Mouse (Mus musculus): ENCODE measurements around the gene Mcl1. TPM values are rescaled to one million over a fixed set of nuclear protein-coding genes. Genes with fewer than 3 reads are reported as not detected.
"Not testable (repeated sequence)": the region's sequence is repeated elsewhere in the genome, so short reads cannot be mapped to it uniquely, and the experiment has no call there.

Gene Mcl1
- total RNA-seq, 2 experiments from 2014 or later: 49.9 to 56.5 TPM

- intact Hi-C loops (cut with DNase I): no loop called here
- no peak for DNase-seq (ENCODE audit: low spot score in 2 of 2)
These were observed 22.1 kb downstream of the Mcl1 start for GRCm38 (mm10) chr3:95680673-95681072.

GRCm38 (mm10) chr3:95681365-95681764, 22.8 kb downstream of the Mcl1 start:
- intact Hi-C loops (cut with DNase I): no loop called here
- no peak for DNase-seq (ENCODE audit: low spot score in 2 of 2)

- intact Hi-C loops (cut with DNase I): no loop called here
- no peak for DNase-seq (ENCODE audit: low spot score in 2 of 2)
These were observed 24.3 kb downstream of the Mcl1 start for GRCm38 (mm10) chr3:95682878-95683277.

GRCm38 (mm10) chr3:95684846-95685245, 26.3 kb downstream of the Mcl1 start:
- intact Hi-C loops (cut with DNase I): no loop called here
- no peak for DNase-seq (ENCODE audit: low spot score in 2 of 2)

DNA sequence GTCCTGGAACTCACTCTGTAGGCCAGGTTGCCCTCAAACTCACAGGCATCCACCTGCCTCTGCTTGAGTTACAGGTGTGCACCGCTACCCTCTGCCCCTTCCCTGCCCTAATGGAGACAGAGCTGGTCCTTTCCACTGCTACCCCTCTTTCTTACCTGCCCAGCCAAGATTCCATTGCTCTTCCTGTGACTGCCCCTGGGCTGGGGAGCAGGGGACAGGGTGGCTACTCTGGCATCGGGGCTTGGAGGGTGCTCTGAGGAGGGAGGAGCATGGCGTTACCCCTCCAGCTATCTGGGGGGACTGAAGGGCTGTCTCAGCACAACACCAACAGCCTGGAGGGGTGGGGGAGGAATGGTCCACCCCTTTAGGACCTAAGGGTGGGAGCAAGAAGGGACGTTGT, 26.7 kb downstream of the Mcl1 start:
- DNase-seq (ENCODE audit: low spot score in 2 of 2): no peak
- intact Hi-C loops (cut with DNase I): no loop called here

DNA sequence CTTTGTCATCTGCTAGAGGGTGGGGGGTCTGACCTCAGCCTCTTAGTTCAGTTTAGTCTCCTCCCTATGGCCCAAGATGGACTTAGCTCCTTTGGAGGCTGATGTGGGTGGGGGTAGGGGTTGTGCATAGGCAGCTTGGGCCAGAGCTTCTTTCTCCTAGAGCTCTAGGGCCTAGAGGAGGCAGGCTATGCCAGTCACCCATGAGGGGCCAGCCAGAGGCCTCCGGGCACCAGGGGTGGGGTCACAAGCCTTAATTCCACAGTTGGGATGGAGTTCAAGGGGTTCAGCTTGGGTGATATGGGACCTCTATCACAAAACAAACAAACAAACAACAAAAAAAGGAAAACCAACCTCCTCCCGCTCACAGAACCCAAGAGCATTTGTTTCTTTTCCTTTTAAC, 27.1 kb downstream of the Mcl1 start:
- intact Hi-C loops (cut with DNase I): no loop called here
- DNase-seq (ENCODE audit: low spot score in 2 of 2): no peak

GRCm38 (mm10) chr3:95686492-95687167, 28.0 kb downstream of the Mcl1 start:
- DNase-seq (ENCODE audit: low spot score in 2 of 2): no peak
- intact Hi-C loops (cut with DNase I): no loop called here

DNA sequence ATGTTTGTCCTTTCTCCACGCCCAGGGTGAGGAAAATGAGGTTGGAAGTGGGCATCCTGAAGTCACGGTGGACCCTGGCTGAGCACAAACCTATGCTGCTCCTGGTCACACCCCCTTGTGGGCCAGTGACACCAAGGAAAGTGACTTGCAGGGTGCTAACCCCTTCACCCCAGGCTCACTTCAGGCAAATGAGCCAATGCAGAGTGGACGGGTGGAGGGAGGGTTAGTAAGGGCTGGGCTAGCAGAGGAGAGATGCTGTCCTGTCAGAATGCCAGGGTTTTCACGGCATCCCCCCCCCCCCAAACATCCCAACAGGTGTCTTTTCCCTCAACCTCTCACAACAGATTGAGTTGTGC, 28.6 kb downstream of the Mcl1 start:
- no peak for DNase-seq (ENCODE audit: low spot score in 2 of 2)
- intact Hi-C loops (cut with DNase I): no loop called here

GRCm38 (mm10) chr3:95687524-95688421, 29.2 kb downstream of the Mcl1 start, which contains the start of gene Adamtsl4:
Adamtsl4 (minus strand) TSS chr3:95687917.
- intact Hi-C loops (cut with DNase I): no loop called here
- DNase-seq (ENCODE audit: low spot score in 2 of 2): peak; percentile 37 to 39

- intact Hi-C loops (cut with DNase I): no loop called here
- no peak for DNase-seq (ENCODE audit: low spot score in 2 of 2)
These were observed 30.8 kb downstream of the Mcl1 start for GRCm38 (mm10) chr3:95689171-95689915.

- no peak for DNase-seq (ENCODE audit: low spot score in 2 of 2)
- intact Hi-C loops (cut with DNase I): no loop called here
These were observed 31.4 kb downstream of the Mcl1 start for GRCm38 (mm10) chr3:95689940-95690339.

- DNase-seq (ENCODE audit: low spot score in 2 of 2); intact Hi-C loops (cut with DNase I): not testable (repeated sequence)
These were observed 32.0 kb downstream of the Mcl1 start for GRCm38 (mm10) chr3:95690552-95690951.

- intact Hi-C loops (cut with DNase I): no loop called here
- no peak for DNase-seq (ENCODE audit: low spot score in 2 of 2)
These were observed 34.1 kb downstream of the Mcl1 start for GRCm38 (mm10) chr3:95692677-95693076.

- DNase-seq (ENCODE audit: low spot score in 2 of 2): no peak
- intact Hi-C loops (cut with DNase I): no loop called here
These were observed 35.5 kb downstream of the Mcl1 start for GRCm38 (mm10) chr3:95693821-95694807.

GRCm38 (mm10) chr3:95694808-95695703, 36.5 kb downstream of the Mcl1 start:
- DNase-seq (ENCODE audit: low spot score in 2 of 2): no peak
- intact Hi-C loops (cut with DNase I): no loop called here

- intact Hi-C loops (cut with DNase I): no loop called here
- no peak for DNase-seq (ENCODE audit: low spot score in 2 of 2)
These were observed 37.2 kb downstream of the Mcl1 start for GRCm38 (mm10) chr3:95695796-95696195.

- intact Hi-C loops (cut with DNase I): no loop called here
- DNase-seq (ENCODE audit: low spot score in 2 of 2): no peak
These were observed 37.8 kb downstream of the Mcl1 start for GRCm38 (mm10) chr3:95696360-95696759.

GRCm38 (mm10) chr3:95698286-95698685, 39.7 kb downstream of the Mcl1 start:
- DNase-seq (ENCODE audit: low spot score in 2 of 2): no peak
- intact Hi-C loops (cut with DNase I): no loop called here
